Mouse (Mus musculus) limb, embryonic 14.5 days (tissue): ENCODE data around the gene B3galt4. TPM values are rescaled to one million over a fixed set of nuclear protein-coding genes. Genes with fewer than 3 reads are reported as not detected.
A peak's percentile ranks its signal among the peaks of the same experiment; 100 is the strongest.
"Not testable (repeated sequence)": the region's sequence is repeated elsewhere in the genome, so short reads cannot be mapped to it uniquely, and the experiment has no call there.

Experiments
- ATAC-seq: fragments of 200-750 bp; cut with Nextera tagmentation; 2 replicates; pipeline ENCODE4 v1.8.0; 2017; ENCODE audit warnings: low read depth, moderate number of reproducible peaks, moderate TSS enrichment; ENCODE audit not compliant: low FRiP score
- DNase-seq: peaks from one replicate; pipeline ENCODE4 v3.0.0-alpha.2; 2015; ENCODE audit warnings: low spot score
- H3K27ac ChIP-seq: fragments of 300-500 bp; sonication (generic); replicated peaks from 2 replicates; pipeline ENCODE4 v1.5.1; 2014; ENCODE audit warnings: low read depth, mild to moderate bottlenecking, low read length, moderate library complexity, mixed read lengths
- H3K27me3 ChIP-seq: fragments of 300-500 bp; sonication (generic); 2 replicates; pipeline ENCODE4 v1.6.1; 2014; ENCODE audit warnings: low read length, mixed read lengths; ENCODE audit not compliant: control insufficient read depth, insufficient read depth
- H3K36me3 ChIP-seq: fragments of 300-500 bp; sonication (generic); 2 replicates; pipeline ENCODE4 v1.6.1; 2014; ENCODE audit warnings: mild to moderate bottlenecking, low read length, moderate library complexity, mixed read lengths; ENCODE audit not compliant: control insufficient read depth, insufficient read depth
- H3K4me1 ChIP-seq: fragments of 300-500 bp; sonication (generic); 2 replicates; pipeline ENCODE4 v1.6.1; 2014; ENCODE audit warnings: antibody characterized with exemption, low read length, mixed read lengths; ENCODE audit not compliant: control insufficient read depth, insufficient read depth
- H3K4me2 ChIP-seq: fragments of 300-500 bp; sonication (generic); replicated peaks from 2 replicates; pipeline ENCODE4 v1.6.1; 2014; ENCODE audit warnings: low read depth, mild to moderate bottlenecking, low read length, moderate library complexity; ENCODE audit not compliant: severe bottlenecking
- H3K4me3 ChIP-seq: fragments of 300-500 bp; sonication (generic); replicated peaks from 2 replicates; pipeline ENCODE4 v1.5.1; 2014; ENCODE audit warnings: low read length
- H3K9ac ChIP-seq: fragments of 300-500 bp; sonication (generic); 2 replicates; pipeline ENCODE4 v1.6.1; 2014; ENCODE audit warnings: mild to moderate bottlenecking, low read depth, low read length, moderate library complexity; ENCODE audit not compliant: severe bottlenecking
- H3K9me3 ChIP-seq: fragments of 300-500 bp; sonication (generic); 2 replicates; pipeline ENCODE4 v1.6.1; 2016; ENCODE audit warnings: low read length; ENCODE audit not compliant: control insufficient read depth
- POLR2A ChIP-seq: fragments of 200-500 bp; IDR thresholded peaks from 2 replicates; pipeline ENCODE4 v1.8.0; 2012; ENCODE audit warnings: inconsistent platforms, mild to moderate bottlenecking, moderate library complexity, borderline replicate concordance; ENCODE audit not compliant: insufficient read depth, insufficient read length; ENCODE audit errors: extremely low read depth
- WGBS: fragments of 180-500 bp; shearing (Covaris S2); extraction: QIAGEN DNeasy Blood & Tissue Kit; methylation state at CpG from one replicate; pipeline ENCODE4 v1.1.7; 2014; 5-methylcytosine and 5-hydroxymethylcytosine counted together
- polyA plus RNA-seq, 2 experiments: library from polyadenylated mRNA; depleted of rRNA in 1 of 2; stranded (reverse) in 1 of 2; unstranded in 1 of 2; fragments of >200 nt; fragmentation: Nextera tagmentation in 1 of 2; extraction: Ambion mirVana in 1 of 2; gene quantifications; 2 replicates each; pipeline versions ENCODE4 v1.2.1 to v1.2.3; 2012 to 2014

The B3galt4 gene
- polyA plus RNA-seq, 2 experiments: 4.0 to 7.7 TPM

DNA sequence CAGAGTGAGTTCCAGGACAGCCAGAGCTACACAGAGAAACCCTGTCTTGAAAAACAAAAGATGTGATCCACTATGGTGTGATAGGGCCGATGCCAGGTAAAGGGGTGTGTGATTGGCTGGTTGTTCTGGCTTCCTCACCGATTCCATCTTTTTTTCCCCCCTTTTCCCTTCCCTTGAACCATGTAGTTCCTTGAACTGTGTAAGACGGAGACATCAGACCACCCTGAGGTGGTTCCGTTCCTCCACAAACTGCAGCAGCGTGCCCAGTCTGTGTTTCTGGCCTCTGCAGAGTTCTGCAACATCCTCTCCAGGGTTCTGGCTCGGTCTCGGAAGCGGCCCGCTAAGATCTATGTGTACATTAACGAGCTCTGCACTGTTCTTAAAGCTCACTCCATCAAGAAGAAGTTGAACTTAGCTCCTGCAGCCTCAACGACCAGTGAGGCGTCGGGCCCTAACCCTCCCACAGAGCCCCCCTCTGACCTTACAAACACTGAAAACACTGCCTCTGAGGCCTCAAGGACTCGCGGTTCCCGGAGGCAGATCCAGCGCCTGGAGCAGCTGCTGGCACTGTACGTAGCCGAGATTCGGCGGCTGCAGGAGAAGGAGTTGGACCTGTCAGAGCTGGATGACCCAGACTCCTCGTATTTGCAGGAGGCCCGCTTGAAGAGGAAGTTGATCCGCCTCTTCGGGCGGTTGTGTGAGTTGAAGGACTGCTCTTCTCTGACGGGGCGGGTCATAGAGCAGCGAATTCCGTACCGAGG is 40.1 kb downstream of the B3galt4 start:
- 93% methylated on average over 31 of the region's 31 CpGs for WGBS
- peaks cover 16% of the 10 kb centered on the region for H3K4me1 ChIP-seq
- H3K9me3 ChIP-seq: no peaks in the 10 kb centered on the region
- DNase-seq (no peak), ATAC-seq (no peak)
- H3K9ac ChIP-seq: no peak overlapping the region
- H3K27me3 ChIP-seq: no peaks in the 10 kb centered on the region
- H3K36me3 ChIP-seq: peaks cover 43% of the 10 kb centered on the region
- no peak overlapping the region for H3K27ac ChIP-seq
- TF ChIP-seq POLR2A: no peak
- H3K4me2 ChIP-seq: no peak overlapping the region
- no peak overlapping the region for H3K4me3 ChIP-seq

DNA sequence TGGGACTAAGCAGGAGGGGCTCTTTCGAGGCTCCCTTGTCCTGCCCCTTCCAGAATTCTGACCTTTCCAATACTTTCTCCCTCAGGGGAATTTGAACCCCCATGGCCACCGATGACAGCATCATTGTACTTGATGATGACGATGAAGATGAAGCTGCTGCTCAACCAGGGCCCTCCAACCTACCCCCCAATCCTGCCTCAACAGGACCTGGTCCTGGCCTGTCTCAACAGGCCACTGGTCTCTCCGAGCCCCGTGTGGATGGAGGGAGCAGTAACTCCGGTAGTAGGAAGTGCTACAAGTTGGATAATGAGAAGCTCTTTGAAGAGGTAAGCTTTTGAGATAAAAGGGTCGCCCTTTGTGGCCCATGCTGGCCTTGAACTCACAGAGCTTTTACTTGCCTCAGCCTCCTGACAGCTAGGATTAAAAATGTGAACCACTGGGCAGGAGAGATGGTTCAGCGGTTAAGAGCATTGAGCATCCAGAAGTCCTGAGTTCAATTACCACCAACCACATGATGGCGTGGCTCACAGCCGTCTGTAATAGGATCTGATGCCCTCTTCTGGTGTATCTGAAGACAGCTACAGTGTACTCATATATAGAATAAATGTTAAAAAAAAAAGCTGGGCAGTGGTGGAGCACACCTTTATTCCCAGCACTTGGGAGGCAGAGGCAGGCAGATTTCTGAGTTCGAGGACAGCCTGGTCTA is 40.8 kb downstream of the B3galt4 start:
- Histone ChIP-seq H3K4me2 (peak overlapping the region; percentile 96), H3K36me3 (peaks cover 43% of the 10 kb centered on the region), H3K9me3 (no peaks in the 10 kb centered on the region), H3K9ac (peak overlapping the region; percentile 79), H3K4me3 (peak overlapping the region; percentile 88), H3K27me3 (no peaks in the 10 kb centered on the region), H3K4me1 (peaks cover 15% of the 10 kb centered on the region), H3K27ac (peak overlapping the region; percentile 76; the same call in 1 of the 2 replicates)
- no peak for ATAC-seq
- no peak for TF ChIP-seq POLR2A
- 43% methylated on average over 11 of the region's 11 CpGs for WGBS
- DNase-seq: no peak

DNA sequence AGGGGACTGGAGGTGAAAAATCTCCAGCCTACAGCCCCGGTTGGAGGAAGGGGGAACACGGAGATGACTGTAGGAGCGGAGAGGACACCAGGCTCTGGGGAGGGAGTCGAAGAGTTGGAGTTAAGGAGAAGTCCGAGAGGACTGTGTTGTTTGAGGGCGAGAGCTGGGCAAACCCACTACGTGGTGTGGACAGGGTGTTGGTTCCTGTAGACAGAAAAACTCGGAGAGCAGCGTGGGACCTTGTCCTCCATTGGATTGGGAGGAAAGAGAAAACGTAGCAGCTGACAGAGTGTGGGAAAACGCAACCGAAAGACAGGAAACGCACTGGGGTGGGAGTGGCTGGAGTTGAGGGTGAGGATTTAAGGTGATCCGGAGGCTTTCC is 41.4 kb downstream of the B3galt4 start:
- Histone ChIP-seq H3K27ac (peak overlapping the region; percentile 76), H3K4me2 (peak overlapping the region; percentile 96), H3K36me3 (peaks cover 39% of the 10 kb centered on the region), H3K4me3 (peak overlapping the region; percentile 88), H3K27me3 (no peaks in the 10 kb centered on the region), H3K9me3 (no peaks in the 10 kb centered on the region), H3K9ac (peak overlapping the region; percentile 79), H3K4me1 (peaks cover 9% of the 10 kb centered on the region)
- TF ChIP-seq POLR2A: no peak
- 2% methylated on average over 14 of the region's 14 CpGs for WGBS
- DNase-seq (no peak), ATAC-seq (no peak; the same call in 1 of the 2 replicates)

DNA sequence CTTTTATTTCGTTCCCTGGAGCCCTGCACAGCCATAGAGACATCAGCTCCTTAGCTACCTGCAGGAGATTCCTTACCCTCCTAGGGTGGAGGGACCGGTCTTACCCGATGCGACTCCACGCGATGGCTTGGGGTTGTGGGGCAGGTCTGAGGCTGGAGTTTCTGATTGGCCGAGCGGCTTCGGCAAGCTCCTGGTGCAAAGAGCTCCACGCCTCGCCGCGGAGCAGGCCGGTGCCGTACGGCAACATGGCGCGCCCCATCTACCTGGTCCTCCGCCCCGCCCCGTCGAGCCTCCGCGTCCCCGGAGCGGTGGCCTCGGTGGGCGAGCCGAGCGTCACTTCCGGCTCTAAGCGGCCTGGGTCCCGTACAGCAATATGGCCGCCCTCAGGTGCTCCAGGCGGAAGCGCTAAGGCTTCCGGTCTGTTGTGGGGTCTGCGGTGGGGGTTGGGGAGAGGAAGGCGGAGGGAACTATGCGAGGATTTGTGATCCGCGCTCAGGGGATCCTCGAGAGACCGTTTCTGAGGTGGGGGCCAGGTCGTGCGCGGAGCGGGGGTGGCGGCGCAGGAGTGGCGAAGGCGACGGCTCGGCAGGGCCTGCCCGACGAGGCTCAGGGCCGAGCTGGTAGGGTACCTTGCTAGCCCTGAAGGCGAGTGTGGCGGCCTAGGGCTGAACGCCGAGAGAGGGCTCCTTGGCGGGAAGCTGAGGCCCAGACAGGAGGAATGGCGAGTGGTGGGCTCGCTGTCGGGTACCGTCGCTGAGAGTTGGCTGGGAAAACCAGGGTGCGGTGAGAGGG is 42.0 kb downstream of the B3galt4 start, which contains the start of gene Daxx:
Gene Daxx (plus strand): TSS at position 338 of the 792 bp plus-strand sequence.
- peak within 1 kb of the TSS; percentile 88 for H3K4me3 ChIP-seq
- 1% methylated on average over 67 of the region's 68 CpGs for WGBS
- peak within 1 kb of the TSS; percentile 76 for H3K27ac ChIP-seq
- peak; percentile 65; the same call in 1 of the 2 replicates for TF ChIP-seq POLR2A
- ATAC-seq: peak; percentile 96
- peak within 1 kb of the TSS; percentile 79 for H3K9ac ChIP-seq
- no peaks in the 10 kb centered on the region for H3K27me3 ChIP-seq
- peaks cover 8% of the 10 kb centered on the region for H3K4me1 ChIP-seq
- no peaks in the 10 kb centered on the region for H3K9me3 ChIP-seq
- H3K36me3 ChIP-seq: peaks cover 33% of the 10 kb centered on the region
- H3K4me2 ChIP-seq: peak within 1 kb of the TSS; percentile 96
- peak; percentile 98 for DNase-seq

DNA sequence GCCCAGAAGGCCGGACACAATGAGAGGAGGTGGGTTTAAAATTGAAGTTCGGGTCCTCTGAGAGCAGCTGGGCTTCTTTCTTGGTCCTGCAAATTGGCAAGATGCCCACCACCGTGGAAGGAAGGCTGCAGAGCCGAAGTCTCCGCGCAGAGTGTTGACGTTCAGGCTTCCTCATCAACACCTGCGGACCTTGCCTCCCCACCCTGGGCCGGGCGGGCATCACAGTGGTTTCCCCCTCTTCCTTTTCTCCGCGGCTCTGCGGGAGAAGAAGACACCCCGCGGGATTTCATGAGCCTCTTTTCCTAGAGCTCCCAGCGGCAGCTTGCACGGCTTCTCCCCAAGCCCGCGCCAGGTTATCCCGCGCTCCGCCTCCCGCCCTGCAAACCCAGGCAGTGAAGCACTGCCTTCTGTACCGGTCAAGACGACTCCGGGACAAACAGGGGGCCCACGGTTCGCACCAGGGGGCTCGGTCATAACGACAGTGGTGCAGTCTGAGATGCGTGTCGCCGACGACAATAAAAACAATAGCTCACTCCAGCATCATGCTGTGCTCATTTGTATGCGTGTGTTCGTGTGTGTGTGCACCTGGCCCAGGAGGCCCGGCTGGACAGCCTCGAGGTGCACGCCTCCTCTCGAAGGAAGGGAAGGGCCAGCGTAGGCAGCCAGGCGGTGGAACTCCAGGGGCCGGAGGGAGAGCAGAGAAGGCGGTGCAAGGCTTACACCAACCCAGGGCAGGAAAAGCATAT is 42.8 kb downstream of the B3galt4 start:
- H3K4me3 ChIP-seq: peak overlapping the region; percentile 88
- DNase-seq: no peak
- peaks cover 8% of the 10 kb centered on the region for H3K4me1 ChIP-seq
- peak overlapping the region; percentile 79 for H3K9ac ChIP-seq
- peak overlapping the region; percentile 72 for H3K27ac ChIP-seq
- H3K4me2 ChIP-seq: peak overlapping the region; percentile 96
- H3K27me3 ChIP-seq: no peaks in the 10 kb centered on the region
- peaks cover 25% of the 10 kb centered on the region for H3K36me3 ChIP-seq
- TF ChIP-seq POLR2A: no peak
- under 1% methylated on average over 41 of the region's 44 CpGs for WGBS
- no peaks in the 10 kb centered on the region for H3K9me3 ChIP-seq
- peak; percentile 41 for ATAC-seq

DNA sequence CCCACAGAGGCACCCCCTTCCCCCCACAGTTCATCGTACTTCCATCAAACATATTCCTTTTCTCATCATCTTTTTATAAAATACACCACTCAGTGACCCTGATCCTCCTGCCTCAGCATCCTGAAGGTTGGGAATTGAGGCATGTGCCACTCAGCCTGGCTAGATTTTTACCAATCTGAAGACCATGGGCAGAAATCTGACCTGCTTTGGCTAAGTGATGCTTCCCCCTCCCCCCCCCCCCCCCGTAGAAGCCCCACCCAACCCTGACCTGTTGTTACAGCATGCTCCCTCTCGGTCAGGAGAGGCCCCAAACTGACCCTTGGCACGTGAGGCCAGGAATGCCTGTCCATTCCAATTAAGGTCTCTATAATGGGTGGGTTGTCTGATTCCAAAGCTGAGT is 46.5 kb downstream of the B3galt4 start, which contains the start of gene Platr17:
Gene Platr17 (plus strand): TSS at position 301 of the 400 bp plus-strand sequence.
- WGBS: 36% methylated on average over 3 of the region's 4 CpGs
- not testable (repeated sequence) for DNase-seq, ATAC-seq

DNA sequence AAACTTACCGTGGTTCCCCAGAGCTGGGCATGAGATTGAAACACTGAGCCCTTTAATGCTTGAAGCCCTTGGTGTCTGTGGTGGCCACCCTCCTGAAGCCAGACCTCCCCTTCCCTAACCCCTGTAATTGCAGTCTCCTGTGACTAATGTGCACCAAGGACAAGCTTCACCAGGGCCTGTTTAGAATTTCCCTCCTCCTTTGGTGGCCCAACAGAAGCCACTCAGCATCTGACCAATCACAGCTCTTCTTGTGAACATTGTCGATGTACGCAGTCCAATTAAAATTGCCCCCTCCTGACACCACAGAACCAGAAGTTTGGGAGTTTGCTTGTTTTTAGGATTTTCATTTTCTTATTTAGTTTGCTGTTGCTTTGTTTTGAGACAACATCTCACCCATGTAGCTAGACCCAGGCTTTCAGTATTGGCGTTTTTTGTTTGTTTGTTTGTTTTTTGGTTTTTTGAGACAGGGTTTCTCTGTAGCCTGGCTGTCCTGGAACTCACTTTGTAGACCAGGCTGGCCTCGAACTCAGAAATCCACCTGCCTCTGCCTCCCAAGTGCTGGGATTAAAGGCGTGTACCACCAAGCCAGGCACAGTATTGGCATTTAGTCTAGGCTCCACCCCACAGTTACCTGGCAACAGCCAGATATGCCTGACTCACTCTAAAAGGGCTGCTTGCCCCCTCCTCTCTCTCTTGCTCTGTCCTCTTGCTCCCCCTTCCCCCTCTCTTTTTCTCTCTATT is 47.2 kb downstream of the B3galt4 start:
- ATAC-seq, H3K9ac ChIP-seq, H3K9me3 ChIP-seq, DNase-seq, H3K27me3 ChIP-seq, H3K36me3 ChIP-seq, H3K4me3 ChIP-seq, H3K27ac ChIP-seq, H3K4me2 ChIP-seq, H3K4me1 ChIP-seq: not testable (repeated sequence)
- 68% methylated on average over 6 of the region's 6 CpGs for WGBS

More for the DNA sequence above, 46.5 kb downstream of the B3galt4 start, which contains the start of gene Platr17:
- not testable (repeated sequence) for H3K4me2 ChIP-seq, H3K4me1 ChIP-seq, H3K4me3 ChIP-seq, H3K9ac ChIP-seq, H3K27me3 ChIP-seq, H3K27ac ChIP-seq, H3K9me3 ChIP-seq, H3K36me3 ChIP-seq
